Mouse (Mus musculus) hematopoietic stem cell, adult 5-6 weeks (primary cell): ENCODE results near the gene Mtor. TPM values are rescaled to one million over a fixed set of nuclear protein-coding genes. Genes with fewer than 3 reads are reported as not detected.

Experiments used
- ATAC-seq, 2 experiments: fragments of 125-278 bp in 1 of 2; replicated peaks in 1 of 2; 2 replicates each; pipeline ENCODE4 v1.8.0; 2016 to 2017; ENCODE audit warnings: inconsistent platforms in 2 of 2, mild to moderate bottlenecking in 2 of 2, moderate number of reproducible peaks in 2 of 2, low read depth in 1 of 2, moderate TSS enrichment in 1 of 2; ENCODE audit not compliant: low FRiP score in 2 of 2, poor library complexity in 2 of 2, severe bottlenecking in 2 of 2, insufficient read depth in 1 of 2, low TSS enrichment in 1 of 2
- total RNA-seq: library from RNA; stranded (forward); fragments of 172-1452, 232-1000 nt; gene quantifications from 2 replicates; pipeline ENCODE4 v1.2.3, GENCODE M21; 2017

Gene Mtor
- total RNA-seq, 1 experiment from 2014 or later: 16.0 TPM

GRCm38 (mm10) chr4:148509450-148510084 lies 61.2 kb downstream of the Mtor start:
- ATAC-seq: peak; percentile 68 to 80

GRCm38 (mm10) chr4:148510691-148511090 lies 62.3 kb downstream of the Mtor start:
- ATAC-seq: no peak

- no peak for ATAC-seq
Observed at GRCm38 (mm10) chr4:148511334-148511733, 62.9 kb downstream of the Mtor start.

DNA sequence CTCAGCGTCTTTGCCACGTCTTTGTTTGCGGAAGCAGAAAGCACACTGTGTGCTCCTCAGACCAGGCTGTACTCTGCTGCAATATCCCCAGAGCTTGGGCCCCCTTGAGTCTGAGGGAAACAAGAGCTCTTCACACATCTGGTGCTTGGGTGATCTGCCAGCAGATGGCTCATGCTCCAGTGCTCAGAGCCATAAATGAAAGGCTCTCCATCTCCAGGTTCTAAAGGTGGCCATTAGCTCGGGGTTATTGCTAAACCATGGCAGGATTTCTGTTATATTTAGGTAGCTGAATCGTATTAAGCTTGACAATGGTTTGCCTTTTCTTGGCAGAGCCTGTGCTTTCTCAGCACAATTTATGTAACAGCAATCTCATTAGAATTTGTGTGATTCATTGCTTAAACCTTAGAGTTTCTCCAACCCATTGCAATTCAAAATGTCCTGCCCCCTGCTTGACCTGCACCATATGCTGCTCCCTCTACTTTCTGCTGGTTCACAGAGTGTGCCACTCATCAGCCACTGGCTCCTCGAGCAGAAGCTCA lies 64.7 kb downstream of the Mtor start:
- ATAC-seq: no peak

GRCm38 (mm10) chr4:148515313-148515712 lies 66.9 kb downstream of the Mtor start:
- no peak for ATAC-seq

- no peak for ATAC-seq
Observed at GRCm38 (mm10) chr4:148517809-148518208, 69.4 kb downstream of the Mtor start.

- no peak for ATAC-seq
Observed at GRCm38 (mm10) chr4:148518235-148518795, 69.9 kb downstream of the Mtor start.

DNA sequence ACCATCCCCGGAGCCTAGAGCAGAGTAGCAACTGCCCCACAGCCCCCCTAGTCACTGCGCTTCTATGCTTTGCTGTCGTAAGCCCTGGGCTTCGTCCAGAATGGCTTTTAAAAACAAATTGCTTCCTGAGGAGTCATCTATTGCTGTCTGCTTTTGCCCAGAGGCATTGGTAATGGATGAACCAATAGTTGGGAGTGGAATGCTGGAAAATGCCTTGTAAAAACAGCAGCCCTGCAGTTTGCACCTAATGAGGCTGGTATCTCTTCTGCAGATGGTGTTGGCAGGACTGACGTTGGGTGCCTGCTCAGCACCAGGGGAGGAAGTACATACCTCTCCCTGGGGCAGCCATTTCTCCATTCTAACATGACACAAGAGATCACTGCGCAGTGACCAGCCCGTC lies 75.1 kb downstream of the Mtor start:
- ATAC-seq: no peak

DNA sequence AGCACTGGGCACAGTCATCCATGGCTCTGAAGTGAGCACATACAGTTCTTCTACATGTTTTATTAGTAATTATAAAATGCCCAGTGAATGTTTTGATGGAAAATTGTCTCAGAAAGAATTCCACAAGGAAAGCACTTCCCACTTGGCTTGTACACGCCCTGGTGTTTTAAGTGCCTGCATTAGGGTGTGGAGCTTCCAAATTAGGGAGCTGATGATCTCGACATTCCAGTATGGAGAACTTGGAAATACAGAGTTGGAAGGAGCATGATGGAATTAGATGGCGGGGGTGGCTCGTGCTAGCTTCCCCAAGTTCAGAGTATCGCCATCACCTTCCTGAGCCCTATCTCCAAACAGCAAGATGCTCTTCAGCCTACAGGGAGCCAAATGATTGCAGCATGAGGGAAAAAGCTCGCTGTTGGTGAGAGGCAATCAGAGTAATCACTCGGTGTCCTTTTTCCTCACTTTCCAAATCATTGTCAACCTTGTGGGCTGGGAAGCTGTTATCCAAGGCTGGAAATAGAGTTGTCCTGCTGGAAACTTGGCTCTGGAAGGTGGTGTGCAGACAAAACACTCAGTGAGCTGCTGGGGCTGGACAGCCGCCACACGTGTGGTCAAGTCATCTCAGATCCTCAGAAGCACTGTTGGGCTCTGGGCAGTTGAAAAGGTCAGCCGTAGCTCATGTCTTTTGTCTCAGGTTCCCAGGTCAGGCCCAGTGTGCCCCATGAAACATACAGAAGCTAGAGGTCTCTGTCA lies 78.9 kb downstream of the Mtor start:
- no peak for ATAC-seq

DNA sequence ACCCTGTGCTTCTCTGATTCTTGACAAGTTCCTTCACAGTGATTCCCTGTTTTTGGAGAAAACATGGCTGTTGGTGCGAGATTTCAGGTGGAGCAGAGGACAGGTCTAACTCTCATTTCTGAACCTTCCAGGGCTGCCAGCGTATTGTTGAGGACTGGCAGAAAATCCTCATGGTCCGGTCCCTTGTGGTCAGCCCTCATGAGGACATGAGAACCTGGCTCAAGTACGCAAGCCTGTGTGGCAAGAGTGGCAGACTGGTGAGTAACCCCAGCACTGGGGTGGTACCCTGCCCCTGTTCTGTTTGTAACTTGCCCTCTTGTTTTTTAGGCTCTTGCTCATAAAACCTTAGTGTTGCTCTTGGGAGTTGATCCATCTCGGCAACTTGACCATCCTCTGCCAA lies 81.9 kb downstream of the Mtor start:
- no peak for ATAC-seq

DNA sequence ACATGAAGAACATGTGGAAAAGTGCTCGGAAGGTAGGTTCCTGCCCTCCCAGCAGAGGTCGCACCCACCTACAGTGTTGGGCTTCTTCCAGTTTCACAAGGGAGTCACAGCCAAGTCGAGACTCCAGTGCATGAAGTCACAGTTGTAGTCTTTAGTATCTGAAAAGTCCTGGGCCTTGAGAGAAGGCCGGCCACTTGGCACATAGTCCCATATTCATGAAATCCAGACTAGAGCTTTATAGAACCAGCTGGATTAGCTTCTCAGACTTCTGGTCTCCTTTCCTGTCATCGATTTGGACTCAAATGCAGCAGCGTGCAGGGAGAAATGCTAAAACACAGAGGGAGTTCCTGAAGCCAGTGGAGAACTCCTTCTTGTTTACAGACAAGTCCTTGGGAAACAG lies 82.4 kb downstream of the Mtor start:
- ATAC-seq: no peak

DNA sequence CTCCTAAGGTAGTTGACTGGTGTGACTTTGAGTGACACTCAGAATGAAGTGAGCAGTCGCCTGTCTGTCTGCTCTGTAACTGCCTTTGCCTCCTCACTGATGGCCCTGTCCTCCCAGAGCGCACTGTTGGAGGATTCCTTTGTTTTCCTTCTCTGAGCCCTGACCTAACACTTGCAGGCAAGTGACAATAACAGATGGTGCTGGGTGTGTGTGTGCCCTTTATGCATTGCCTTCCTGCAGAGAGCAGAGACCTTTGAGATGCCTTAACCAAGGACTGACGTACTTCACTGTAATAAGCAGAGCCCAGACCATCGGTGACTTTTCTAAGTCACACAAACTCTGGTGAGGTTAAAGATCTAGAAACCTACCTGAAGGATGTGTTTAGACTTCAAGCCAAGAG lies 82.9 kb downstream of the Mtor start:
- no peak for ATAC-seq

DNA sequence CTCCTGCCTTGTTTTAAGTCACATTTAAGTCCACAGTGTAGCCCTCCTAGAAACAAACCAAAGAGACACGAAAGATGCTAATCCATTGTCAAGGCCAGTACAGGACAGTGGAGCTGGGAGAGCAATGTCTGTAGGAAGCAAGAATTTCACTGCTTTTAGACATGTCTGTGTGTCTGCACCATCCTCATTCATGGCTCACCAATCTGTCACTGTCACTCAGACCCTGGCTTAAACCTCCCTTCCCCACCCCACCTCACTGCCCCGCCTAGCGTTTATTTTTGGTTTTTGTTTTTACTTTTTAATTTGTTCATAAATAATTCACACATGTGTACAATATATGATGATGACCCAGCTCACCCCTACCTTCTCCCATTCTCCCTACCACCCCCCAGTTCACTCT lies 84.1 kb downstream of the Mtor start:
- no peak for ATAC-seq

GRCm38 (mm10) chr4:148533613-148534328 lies 85.4 kb downstream of the Mtor start:
- ATAC-seq: no peak

DNA sequence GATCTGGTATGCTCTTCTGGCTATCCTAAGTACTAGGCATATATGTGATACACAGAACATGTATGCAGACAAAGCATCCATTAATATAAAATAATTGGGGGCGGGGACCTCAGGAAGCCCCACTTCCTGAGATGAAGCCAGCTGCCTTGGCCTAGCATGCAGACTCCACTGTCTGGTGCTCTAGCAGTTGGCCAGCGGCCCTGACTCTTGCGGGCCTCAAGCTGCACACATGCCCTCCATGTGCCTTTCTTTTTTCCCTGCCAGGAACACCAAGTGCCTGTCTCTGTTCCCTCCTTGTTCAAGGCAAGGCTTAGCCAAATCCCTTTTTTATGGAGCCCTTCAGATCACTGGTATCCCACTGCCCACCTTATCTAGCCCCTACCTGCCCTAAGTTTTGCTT lies 87.5 kb downstream of the Mtor start:
- no peak for ATAC-seq

DNA sequence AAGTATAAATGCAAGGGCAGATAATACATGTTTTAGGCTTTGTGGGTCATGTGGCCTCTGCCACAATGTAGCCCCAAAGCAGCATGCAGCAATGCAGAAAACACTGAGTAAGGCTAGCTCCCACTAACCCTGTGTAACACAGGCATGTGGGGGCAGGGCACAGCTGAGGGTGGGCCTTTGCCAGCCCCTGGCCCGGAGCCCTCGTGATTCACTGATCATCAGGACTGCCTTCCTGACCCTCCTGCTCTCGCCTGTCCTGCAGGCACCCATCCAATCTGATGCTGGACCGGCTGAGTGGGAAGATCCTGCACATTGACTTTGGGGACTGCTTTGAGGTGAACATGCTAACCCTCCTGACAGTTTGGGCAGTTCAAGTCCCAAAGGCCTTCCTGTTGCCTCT lies 100.7 kb downstream of the Mtor start:
- no peak for ATAC-seq

GRCm38 (mm10) chr4:148557766-148558165 lies 109.4 kb downstream of the Mtor start:
- ATAC-seq: no peak
